Mouse (Mus musculus): ENCODE measurements at regions not wholly inside any gene's neighbourhood (a gene's known extent, or its start where the extent isn't known, plus 50 kb on each side); places are given as distances from the start of the nearest gene placed in this dataset.
"Not testable (repeated sequence)": the region's sequence is repeated elsewhere in the genome, so short reads cannot be mapped to it uniquely, and the experiment has no call there.

DNA sequence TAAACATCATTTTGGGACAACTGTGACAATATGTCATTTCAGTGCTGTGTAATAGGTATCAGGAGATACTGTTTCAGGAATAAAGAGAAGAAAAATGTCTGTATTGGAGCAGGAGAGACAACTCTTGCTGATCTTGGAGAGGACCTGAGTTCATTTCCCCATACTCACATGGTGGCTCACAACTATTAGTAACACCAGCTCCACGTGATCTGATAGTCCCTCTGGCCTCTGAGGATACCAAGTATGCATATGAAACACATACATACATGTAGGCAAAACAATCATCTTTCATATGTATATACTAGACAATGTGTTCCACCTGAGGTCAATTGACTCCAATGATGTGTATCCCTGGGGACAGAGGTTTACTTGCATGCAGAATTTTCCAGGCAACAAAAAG is 501.2 kb upstream of the Gulo start:
- H3K4me3 ChIP-seq (ENCODE audit: insufficient read depth, low read depth, low read length) = no peak overlapping the region
- H3K4me1 ChIP-seq (ENCODE audit: control insufficient read depth, insufficient read depth, insufficient read length, low read length) = peaks cover 4% of the 10 kb centered on the region; the same call in 1 of the 2 replicates
- H3K27ac ChIP-seq (replicated peaks; ENCODE audit: low read depth, low read length) = peak overlapping the region; percentile 49; the same call in 1 of the 2 replicates

DNA sequence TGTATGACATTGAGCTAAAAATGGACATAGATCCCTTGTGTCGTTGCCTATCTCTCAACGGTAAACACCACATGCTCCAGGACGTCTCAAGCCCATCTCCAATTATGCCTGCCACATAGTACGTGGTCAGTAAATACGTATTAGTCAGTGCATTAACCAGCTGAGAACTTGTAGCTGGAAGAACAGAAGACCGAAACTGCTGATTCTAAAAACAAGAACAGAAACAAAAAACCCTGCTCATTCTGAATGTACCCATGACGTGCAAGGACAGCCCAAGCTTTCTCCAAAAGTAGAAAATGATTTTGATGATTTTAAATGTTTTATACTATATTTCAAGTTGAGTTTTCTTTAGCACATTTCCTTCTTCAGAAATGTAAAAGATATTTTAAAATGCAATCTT is 500.7 kb upstream of the Gulo start:
- Histone ChIP-seq H3K27ac (replicated peaks; ENCODE audit: low read depth, low read length) (no peak overlapping the region), H3K4me3 (ENCODE audit: insufficient read depth, low read depth, low read length) (no peak overlapping the region), H3K4me1 (ENCODE audit: control insufficient read depth, insufficient read depth, insufficient read length, low read length) (peaks cover 4% of the 10 kb centered on the region; the same call in 1 of the 2 replicates)

DNA sequence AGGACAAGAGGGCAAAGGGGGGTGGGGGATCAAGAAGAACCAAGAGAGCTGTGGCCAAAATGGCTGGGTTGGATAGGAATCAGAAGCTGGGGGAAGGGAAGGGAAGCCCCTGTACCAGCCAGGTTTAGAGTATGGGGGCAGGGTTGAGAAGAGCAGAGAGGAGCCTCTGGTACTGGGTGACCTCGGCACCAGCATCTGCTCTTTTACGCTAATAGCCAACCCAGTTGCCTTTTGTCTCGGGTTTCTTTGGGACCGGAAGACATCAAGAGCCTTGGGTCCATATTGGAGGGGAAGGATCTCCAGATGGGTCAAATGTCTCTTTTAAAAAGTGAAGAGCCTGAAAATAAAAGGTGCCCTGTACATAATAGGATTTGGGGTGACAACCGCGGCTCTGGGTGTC is 493.0 kb upstream of the Gulo start:
- peaks cover 11% of the 10 kb centered on the region for H3K4me1 ChIP-seq (ENCODE audit: control insufficient read depth, insufficient read depth, insufficient read length, low read length)
- H3K4me3 ChIP-seq (ENCODE audit: insufficient read depth, low read depth, low read length) = no peak overlapping the region
- 0 out of 2 replicates have a peak overlapping the region, but pooled peaks have one; percentile 33 for H3K27ac ChIP-seq (replicated peaks; ENCODE audit: low read depth, low read length)

DNA sequence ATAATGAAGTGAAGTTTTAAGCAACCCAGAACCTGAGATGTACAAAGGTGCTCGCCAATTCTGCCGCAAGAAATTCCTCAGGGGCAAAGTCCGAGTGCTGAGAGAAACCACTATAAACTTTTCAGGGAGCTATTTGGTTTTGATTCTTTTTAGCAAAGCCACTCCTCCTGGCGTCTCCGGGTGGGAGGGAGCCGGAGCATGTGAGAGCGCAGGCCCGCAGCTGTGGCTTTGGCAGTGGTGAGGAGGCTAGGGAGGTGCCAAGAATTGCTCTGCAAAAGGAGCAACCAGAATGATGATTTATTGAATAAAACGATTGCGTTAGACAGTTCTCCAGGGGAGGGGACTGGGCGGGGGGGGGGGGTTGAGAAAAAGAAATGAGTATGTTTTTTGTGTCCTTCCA is 490.9 kb upstream of the Gulo start:
- H3K4me1 ChIP-seq (ENCODE audit: control insufficient read depth, insufficient read depth, insufficient read length, low read length) = peaks cover 11% of the 10 kb centered on the region
- H3K4me3 ChIP-seq (ENCODE audit: insufficient read depth, low read depth, low read length) = no peak overlapping the region
- 0 out of 2 replicates have a peak overlapping the region, but pooled peaks have one; percentile 14 for H3K27ac ChIP-seq (replicated peaks; ENCODE audit: low read depth, low read length)

DNA sequence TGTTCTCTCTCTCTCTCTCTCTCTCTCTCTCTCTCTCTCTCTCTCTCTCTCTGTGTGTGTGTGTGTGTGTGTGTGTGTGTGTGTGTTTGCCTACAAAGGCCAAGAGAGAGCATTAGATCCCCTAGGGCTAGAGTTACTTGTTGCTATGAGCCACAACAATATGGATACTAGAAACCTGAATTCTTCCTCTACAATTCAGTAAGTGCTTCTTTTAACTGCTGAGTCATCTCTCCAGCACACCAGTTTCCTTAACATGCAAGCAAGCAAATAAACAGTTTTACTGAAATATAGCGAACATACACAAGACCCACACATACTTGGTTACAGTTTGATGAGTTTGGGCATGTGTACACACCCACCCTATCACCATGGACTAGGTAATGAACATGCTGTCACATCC is 486.1 kb upstream of the Gulo start:
- Histone ChIP-seq H3K27ac (replicated peaks; ENCODE audit: low read depth, low read length) (no peak overlapping the region), H3K4me1 (ENCODE audit: control insufficient read depth, insufficient read depth, insufficient read length, low read length) (peaks cover 4% of the 10 kb centered on the region; the same call in 1 of the 2 replicates), H3K4me3 (ENCODE audit: insufficient read depth, low read depth, low read length) (no peak overlapping the region)

DNA sequence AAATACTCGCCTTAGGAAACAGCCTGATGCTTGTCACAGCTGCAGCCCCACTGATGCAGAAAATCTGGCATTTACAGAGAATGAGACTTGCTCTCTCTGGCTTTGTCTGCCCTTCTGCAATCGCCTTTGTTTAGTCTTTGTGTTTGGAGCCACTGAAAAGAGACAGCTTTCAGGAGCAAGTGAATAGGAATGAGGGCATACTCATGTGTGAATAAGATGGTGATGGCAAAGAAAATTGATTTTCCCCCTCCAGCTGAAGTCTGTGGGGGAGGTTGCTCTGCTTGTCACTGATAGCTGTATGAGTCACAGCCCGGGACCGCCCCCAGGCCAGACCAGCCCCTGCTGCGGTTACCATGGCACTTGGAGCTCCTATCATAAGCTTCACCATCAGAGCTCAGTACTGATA is 485.5 kb upstream of the Gulo start:
- no peak overlapping the region for H3K27ac ChIP-seq (replicated peaks; ENCODE audit: low read depth, low read length)
- H3K4me3 ChIP-seq (ENCODE audit: insufficient read depth, low read depth, low read length) = no peak overlapping the region
- peaks cover 4% of the 10 kb centered on the region; the same call in 1 of the 2 replicates for H3K4me1 ChIP-seq (ENCODE audit: control insufficient read depth, insufficient read depth, insufficient read length, low read length)

DNA sequence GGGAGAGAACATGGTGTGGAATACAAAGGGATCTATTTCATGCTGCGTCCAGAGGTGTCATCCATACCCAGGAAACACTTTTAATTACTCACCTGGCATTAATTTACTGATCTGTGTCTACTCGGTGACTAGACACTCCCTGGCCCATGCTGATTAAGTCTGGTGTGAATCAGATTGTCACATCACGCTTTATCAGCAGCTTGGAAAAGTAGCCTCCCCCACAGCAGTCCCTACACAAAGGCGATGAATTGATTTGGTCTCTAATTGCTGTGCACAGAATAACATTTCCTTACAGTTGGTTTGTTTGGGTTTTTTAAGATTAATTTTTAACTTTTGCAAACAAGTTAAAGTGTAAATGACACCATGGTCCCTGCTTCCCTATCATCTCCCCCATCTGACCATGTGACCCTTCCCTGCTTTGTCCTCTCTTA is 484.7 kb upstream of the Gulo start:
- H3K4me3 ChIP-seq (ENCODE audit: insufficient read depth, low read depth, low read length) = no peak overlapping the region
- no peak overlapping the region for H3K27ac ChIP-seq (replicated peaks; ENCODE audit: low read depth, low read length)
- H3K4me1 ChIP-seq (ENCODE audit: control insufficient read depth, insufficient read depth, insufficient read length, low read length) = no peaks in the 10 kb centered on the region; the same call in 1 of the 2 replicates

DNA sequence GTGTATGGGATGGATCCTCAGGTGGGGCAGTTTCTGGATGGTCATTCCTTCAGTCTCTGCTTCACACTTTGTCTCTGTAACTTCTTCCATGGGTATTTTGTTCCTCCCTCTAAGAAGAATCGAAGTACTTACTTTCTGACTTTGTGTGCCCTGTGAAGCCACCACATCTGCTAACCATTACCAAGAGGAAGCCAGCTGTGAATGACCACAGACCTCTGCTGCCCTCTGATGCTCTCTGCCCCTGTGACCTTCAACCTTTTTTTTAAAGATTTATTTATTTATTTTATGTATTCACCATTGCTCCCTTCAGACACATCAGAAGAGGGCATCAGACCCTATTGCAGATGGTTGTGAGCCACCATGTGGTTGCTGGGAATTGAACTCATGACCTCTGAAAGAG is 475.7 kb upstream of the Gulo start:
- H3K4me1 ChIP-seq (ENCODE audit: control insufficient read depth, insufficient read depth, insufficient read length, low read length); H3K4me3 ChIP-seq (ENCODE audit: insufficient read depth, low read depth, low read length); H3K27ac ChIP-seq (replicated peaks; ENCODE audit: low read depth, low read length): not testable (repeated sequence)

DNA sequence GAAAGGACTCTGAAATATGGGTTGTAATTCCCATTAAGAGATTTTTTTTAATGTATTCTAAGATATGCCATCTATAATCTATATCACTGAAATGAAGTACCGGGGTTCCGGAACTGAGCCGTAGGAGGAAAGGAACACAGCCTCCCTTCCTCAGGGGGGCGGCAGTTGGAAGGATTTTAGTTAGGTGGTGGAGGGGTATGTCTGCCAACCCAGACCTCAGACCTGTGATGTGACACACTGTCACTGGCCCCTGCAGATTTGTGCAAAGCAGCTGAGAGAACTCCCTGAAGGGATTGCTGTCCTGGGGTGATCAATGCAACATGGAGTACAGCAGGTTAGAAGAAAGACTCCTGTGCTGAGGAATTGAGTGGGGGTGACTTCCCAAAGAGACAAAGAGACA is 470.2 kb upstream of the Gulo start:
- Histone ChIP-seq H3K4me3 (ENCODE audit: insufficient read depth, low read depth, low read length) (no peak overlapping the region), H3K27ac (replicated peaks; ENCODE audit: low read depth, low read length) (no peak overlapping the region), H3K4me1 (ENCODE audit: control insufficient read depth, insufficient read depth, insufficient read length, low read length) (no peaks in the 10 kb centered on the region)

DNA sequence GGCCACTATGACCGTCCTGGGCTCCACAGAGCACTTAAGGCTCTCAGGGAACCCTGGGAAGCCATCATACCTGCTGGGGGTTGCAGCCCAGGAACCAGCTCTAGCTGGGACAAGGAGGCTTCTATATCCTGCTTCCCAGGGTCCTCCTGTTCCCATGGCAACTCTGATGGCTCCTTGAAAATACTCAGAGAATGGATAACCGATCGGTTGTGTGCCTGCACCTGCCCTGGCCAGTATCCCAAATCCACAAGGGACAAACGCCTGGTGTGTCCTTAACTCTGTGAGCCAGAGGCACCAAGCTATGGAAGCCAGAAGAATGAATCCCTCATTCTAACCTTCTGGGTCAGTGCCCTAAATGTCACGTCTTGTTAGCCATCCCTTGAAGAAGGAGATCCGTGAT is 469.6 kb upstream of the Gulo start:
- H3K27ac ChIP-seq (replicated peaks; ENCODE audit: low read depth, low read length) = no peak overlapping the region
- H3K4me3 ChIP-seq (ENCODE audit: insufficient read depth, low read depth, low read length) = no peak overlapping the region
- H3K4me1 ChIP-seq (ENCODE audit: control insufficient read depth, insufficient read depth, insufficient read length, low read length) = no peaks in the 10 kb centered on the region

DNA sequence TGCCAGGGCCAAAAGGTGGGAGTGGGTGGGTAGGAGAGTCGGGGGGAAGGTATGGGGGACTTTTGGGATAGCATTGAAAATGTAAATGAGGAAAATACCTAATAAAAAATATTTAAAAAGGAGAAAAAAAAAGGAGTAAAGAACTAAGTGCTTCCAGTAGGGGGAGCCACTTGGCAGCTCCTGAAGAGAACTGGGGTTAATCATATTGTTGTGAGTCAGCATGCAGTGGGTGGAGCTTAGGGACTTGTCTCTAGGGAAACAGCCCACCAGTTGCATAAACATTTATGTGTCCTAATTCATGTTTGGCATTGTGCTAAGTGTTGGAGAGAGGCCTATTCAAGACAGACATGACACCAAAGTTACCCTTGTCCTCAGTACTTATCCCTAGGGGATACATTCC is 466.0 kb upstream of the Gulo start:
- Histone ChIP-seq H3K4me3 (ENCODE audit: insufficient read depth, low read depth, low read length) (no peak overlapping the region), H3K27ac (replicated peaks; ENCODE audit: low read depth, low read length) (no peak overlapping the region), H3K4me1 (ENCODE audit: control insufficient read depth, insufficient read depth, insufficient read length, low read length) (no peaks in the 10 kb centered on the region)

DNA sequence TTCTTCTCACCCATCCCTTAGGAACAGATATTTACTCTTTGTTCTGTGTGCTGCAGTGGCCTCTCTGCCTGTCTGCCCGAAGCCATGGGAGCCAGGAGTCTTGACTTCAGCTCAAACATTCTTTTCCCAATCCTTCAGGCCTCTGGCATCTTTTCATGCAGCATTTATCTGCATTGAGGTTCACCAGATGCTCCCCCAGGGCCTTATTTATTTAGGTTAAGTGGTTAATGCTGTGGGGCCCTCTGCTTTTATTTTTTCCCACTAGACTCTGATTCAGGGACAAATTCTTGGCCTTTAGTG is 464.2 kb upstream of the Gulo start:
- Histone ChIP-seq H3K4me1 (ENCODE audit: control insufficient read depth, insufficient read depth, insufficient read length, low read length) (no peaks in the 10 kb centered on the region), H3K27ac (replicated peaks; ENCODE audit: low read depth, low read length) (no peak overlapping the region), H3K4me3 (ENCODE audit: insufficient read depth, low read depth, low read length) (no peak overlapping the region)

DNA sequence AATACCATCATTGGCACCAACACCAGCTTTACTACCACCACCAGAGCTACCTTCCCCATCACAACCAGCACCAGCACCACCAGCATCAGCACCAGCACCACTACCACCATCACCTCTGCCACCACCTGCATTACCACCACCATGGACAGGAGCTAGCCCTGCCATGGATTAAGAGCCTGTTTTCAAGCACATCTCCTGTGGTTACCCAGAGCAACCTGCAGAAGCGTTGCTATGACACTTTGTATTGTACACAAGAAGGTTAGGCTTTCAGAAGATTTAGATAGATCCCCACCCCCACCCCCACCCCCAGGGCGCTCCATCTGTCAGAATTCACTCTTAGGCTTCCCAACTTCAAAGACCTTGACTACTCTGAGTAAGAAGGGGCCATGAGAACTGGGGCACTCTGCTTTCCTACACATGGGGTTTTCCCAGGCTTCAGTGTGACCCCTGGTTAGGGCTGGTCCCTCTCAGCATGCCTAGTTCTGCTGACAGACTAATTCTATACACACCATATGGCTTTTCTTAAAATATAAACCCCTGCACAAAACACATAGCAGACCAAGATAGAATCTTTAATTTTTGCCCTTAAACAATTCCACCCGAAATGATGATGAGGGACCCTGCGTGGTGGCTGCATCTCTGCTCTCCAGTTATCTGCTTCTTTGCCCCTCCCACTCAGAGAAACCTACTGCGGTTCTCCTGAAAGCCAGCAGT is 463.7 kb upstream of the Gulo start:
- no peak overlapping the region for H3K27ac ChIP-seq (replicated peaks; ENCODE audit: low read depth, low read length)
- H3K4me3 ChIP-seq (ENCODE audit: insufficient read depth, low read depth, low read length) = no peak overlapping the region
- H3K4me1 ChIP-seq (ENCODE audit: control insufficient read depth, insufficient read depth, insufficient read length, low read length) = no peaks in the 10 kb centered on the region

DNA sequence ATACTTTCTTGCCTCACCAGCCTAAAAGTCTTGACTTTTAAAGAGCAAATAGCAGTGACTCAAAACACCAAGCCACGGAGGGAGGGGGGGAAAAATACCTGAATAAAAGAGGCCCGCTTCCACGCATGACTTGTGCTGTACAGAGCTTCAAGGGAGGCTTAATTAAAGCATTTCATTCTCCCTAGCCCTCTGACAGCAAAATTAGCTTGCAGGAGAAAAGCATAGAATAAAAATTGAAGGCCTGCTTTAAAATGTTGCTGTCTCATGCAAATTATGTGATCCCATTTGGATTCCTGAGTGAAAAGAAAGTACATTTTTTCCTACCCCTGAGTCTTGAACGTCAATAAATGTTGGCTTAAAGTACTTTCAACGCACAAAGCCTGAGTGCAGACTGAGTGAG is 453.1 kb upstream of the Gulo start:
- Histone ChIP-seq H3K4me3 (ENCODE audit: insufficient read depth, low read depth, low read length) (no peak overlapping the region), H3K4me1 (ENCODE audit: control insufficient read depth, insufficient read depth, insufficient read length, low read length) (no peaks in the 10 kb centered on the region)

DNA sequence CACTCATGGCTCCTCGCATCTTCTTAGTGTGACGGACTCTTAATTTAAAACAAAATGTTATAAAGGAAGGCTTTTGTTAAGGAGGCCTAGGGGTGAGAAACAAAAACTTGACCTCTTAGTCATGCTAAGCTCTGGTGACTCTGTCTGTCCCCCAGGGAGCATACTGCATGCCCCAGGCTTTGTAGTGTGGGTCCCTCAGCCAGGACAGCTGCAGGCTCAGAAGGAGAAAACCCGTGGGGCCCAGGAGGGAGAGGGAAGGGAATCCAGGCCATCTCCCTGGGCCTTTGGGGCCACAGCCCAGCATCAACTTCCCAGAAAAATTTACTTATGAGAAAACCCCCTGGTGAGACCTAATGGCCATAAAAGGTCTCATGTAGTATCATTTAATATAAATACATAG is 451.8 kb upstream of the Gulo start:
- Histone ChIP-seq H3K27ac (replicated peaks; ENCODE audit: low read depth, low read length) (no peak overlapping the region), H3K4me3 (ENCODE audit: insufficient read depth, low read depth, low read length) (no peak overlapping the region), H3K4me1 (ENCODE audit: control insufficient read depth, insufficient read depth, insufficient read length, low read length) (no peaks in the 10 kb centered on the region)

More for the DNA sequence above, 453.1 kb upstream of the Gulo start:
- no peak overlapping the region for H3K27ac ChIP-seq (replicated peaks; ENCODE audit: low read depth, low read length)

DNA sequence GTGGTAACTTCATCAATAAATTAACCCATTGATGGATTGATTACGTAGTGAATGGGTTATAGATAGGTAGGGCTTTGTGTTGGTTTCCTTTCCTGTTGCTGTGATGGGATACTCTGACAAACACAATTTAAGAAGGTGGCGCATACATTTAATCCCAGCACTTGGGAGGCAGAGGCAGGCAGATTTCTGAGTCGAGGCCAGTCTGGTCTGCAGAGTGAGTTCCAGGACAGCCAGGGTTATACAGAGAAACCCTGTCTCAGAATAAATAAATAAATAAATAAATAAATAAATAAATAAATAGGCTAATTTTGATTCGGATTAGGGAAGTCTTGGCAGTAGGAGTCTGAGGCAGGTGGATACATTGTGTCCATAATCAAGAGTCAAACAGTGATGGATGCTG is 449.7 kb upstream of the Gulo start:
- no peaks in the 10 kb centered on the region for H3K4me1 ChIP-seq (ENCODE audit: control insufficient read depth, insufficient read depth, insufficient read length, low read length)
- no peak overlapping the region for H3K4me3 ChIP-seq (ENCODE audit: insufficient read depth, low read depth, low read length)
- H3K27ac ChIP-seq (replicated peaks; ENCODE audit: low read depth, low read length) = no peak overlapping the region
